Mouse (Mus musculus) forebrain, embryonic 16.5 days (tissue): ENCODE measurements at regions not wholly inside any gene's neighbourhood (a gene's known extent, or its start where the extent isn't known, plus 50 kb on each side); places are given as distances from the start of the nearest gene placed in this dataset.

Experiments used
- ATAC-seq: fragments of 200-750 bp; cut with Nextera tagmentation; 2 replicates; pipeline ENCODE4 v1.8.0; 2017; ENCODE audit warnings: mild to moderate bottlenecking, moderate library complexity
- H3K27ac ChIP-seq: fragments of 300-500 bp; sonication (generic); 2 replicates; pipeline ENCODE4 v1.5.1; 2014; ENCODE audit warnings: low read length, control low read depth
- H3K27me3 ChIP-seq: fragments of 300-500 bp; sonication (generic); replicated peaks from 2 replicates; pipeline ENCODE4 v1.6.1; 2014; ENCODE audit warnings: low read length; ENCODE audit not compliant: control insufficient read depth, insufficient read depth
- H3K36me3 ChIP-seq: fragments of 300-500 bp; sonication (generic); 2 replicates; pipeline ENCODE4 v1.6.1; 2014; ENCODE audit not compliant: control insufficient read depth, insufficient read depth
- H3K4me1 ChIP-seq: fragments of 300-500 bp; sonication (generic); replicated peaks from 2 replicates; pipeline ENCODE4 v1.6.1; 2014; ENCODE audit warnings: low read length; ENCODE audit not compliant: control insufficient read depth, insufficient read depth
- H3K4me2 ChIP-seq: fragments of 300-500 bp; sonication (generic); 2 replicates; pipeline ENCODE4 v1.6.1; 2014; ENCODE audit warnings: mild to moderate bottlenecking, low read length, control low read depth
- H3K4me3 ChIP-seq: fragments of 300-500 bp; sonication (generic); replicated peaks from 2 replicates; pipeline ENCODE4 v1.5.1; 2014; ENCODE audit warnings: mild to moderate bottlenecking, low read length, control low read depth
- H3K9ac ChIP-seq: fragments of 300-500 bp; sonication (generic); replicated peaks from 2 replicates; pipeline ENCODE4 v1.6.1; 2014; ENCODE audit warnings: low read depth, low read length, control low read depth
- H3K9me3 ChIP-seq: fragments of 300-500 bp; sonication (generic); 2 replicates; pipeline ENCODE4 v1.6.1; 2016; ENCODE audit warnings: low read length; ENCODE audit not compliant: control insufficient read depth
- WGBS: fragments of 180-500 bp; shearing (Covaris S2); extraction: QIAGEN DNeasy Blood & Tissue Kit; methylation state at CpG from one replicate; pipeline ENCODE4 v1.1.7; 2014; 5-methylcytosine and 5-hydroxymethylcytosine counted together

- Histone ChIP-seq H3K36me3 (no peaks in the 10 kb centered on the region), H3K27me3 (no peaks in the 10 kb centered on the region), H3K9ac (no peak overlapping the region), H3K4me1 (peaks cover 6% of the 10 kb centered on the region), H3K9me3 (no peaks in the 10 kb centered on the region), H3K4me3 (no peak overlapping the region), H3K27ac (no peak overlapping the region), H3K4me2 (no peak overlapping the region)
- ATAC-seq = no peak
- 89% methylated on average over 2 of the region's 2 CpGs for whole genome bisulfite sequencing
Measured at GRCm38 (mm10) chr15:62575791-62576190, 1269.2 kb downstream of the Gsdmc2 start.

GRCm38 (mm10) chr15:62571803-62572202 is 1273.2 kb downstream of the Gsdmc2 start:
- no peak overlapping the region for H3K27ac ChIP-seq
- H3K9ac ChIP-seq = no peak overlapping the region
- H3K27me3 ChIP-seq = no peaks in the 10 kb centered on the region
- H3K4me3 ChIP-seq = no peak overlapping the region
- 20% methylated on average over 7 of the region's 7 CpGs for whole genome bisulfite sequencing
- H3K36me3 ChIP-seq = no peaks in the 10 kb centered on the region
- no peak overlapping the region for H3K4me2 ChIP-seq
- no peaks in the 10 kb centered on the region for H3K9me3 ChIP-seq
- H3K4me1 ChIP-seq = peaks cover 6% of the 10 kb centered on the region
- ATAC-seq = peak; percentile 61; the same call in 1 of the 2 replicates

GRCm38 (mm10) chr15:62568788-62569713 is 1275.9 kb downstream of the Gsdmc2 start:
- Histone ChIP-seq H3K27me3 (no peaks in the 10 kb centered on the region), H3K27ac (no peak overlapping the region), H3K9ac (no peak overlapping the region), H3K36me3 (no peaks in the 10 kb centered on the region), H3K9me3 (no peaks in the 10 kb centered on the region), H3K4me1 (peaks cover 20% of the 10 kb centered on the region), H3K4me2 (no peak overlapping the region), H3K4me3 (no peak overlapping the region)
- ATAC-seq = no peak
- 83% methylated on average over 7 of the region's 7 CpGs for WGBS

- Histone ChIP-seq H3K36me3 (no peaks in the 10 kb centered on the region), H3K27ac (no peak overlapping the region), H3K9ac (no peak overlapping the region), H3K4me3 (no peak overlapping the region), H3K4me2 (no peak overlapping the region), H3K4me1 (peaks cover 20% of the 10 kb centered on the region), H3K27me3 (no peaks in the 10 kb centered on the region), H3K9me3 (no peaks in the 10 kb centered on the region)
- WGBS = 87% methylated on average over 4 of the region's 4 CpGs
- ATAC-seq = no peak
Measured at GRCm38 (mm10) chr15:62567431-62567830, 1277.5 kb downstream of the Gsdmc2 start.

GRCm38 (mm10) chr15:62566106-62566511 is 1278.9 kb downstream of the Gsdmc2 start:
- Histone ChIP-seq H3K9ac (no peak overlapping the region), H3K36me3 (no peaks in the 10 kb centered on the region), H3K4me2 (0 out of 2 replicates have a peak overlapping the region, but pooled peaks have one; percentile 3), H3K4me3 (no peak overlapping the region), H3K9me3 (no peaks in the 10 kb centered on the region), H3K27me3 (no peaks in the 10 kb centered on the region), H3K4me1 (peaks cover 14% of the 10 kb centered on the region), H3K27ac (peak overlapping the region; percentile 52)
- 9% methylated on average over 7 of the region's 7 CpGs for WGBS
- ATAC-seq = peak; percentile 91

- WGBS = 73% methylated on average over 2 of the region's 2 CpGs
- H3K4me3 ChIP-seq = no peak overlapping the region
Measured at GRCm38 (mm10) chr15:62533233-62533632, 1311.7 kb downstream of the Gsdmc2 start.

GRCm38 (mm10) chr15:62528975-62529374 is 1316.0 kb downstream of the Gsdmc2 start:
- WGBS = 95% methylated on average over 3 of the region's 3 CpGs
- H3K27me3 ChIP-seq = no peaks in the 10 kb centered on the region
- ATAC-seq = no peak
- H3K36me3 ChIP-seq = no peaks in the 10 kb centered on the region
- peaks cover 3% of the 10 kb centered on the region; the same call in 1 of the 2 replicates for H3K4me1 ChIP-seq
- H3K9me3 ChIP-seq = no peaks in the 10 kb centered on the region
- H3K27ac ChIP-seq = no peak overlapping the region
- no peak overlapping the region for H3K4me2 ChIP-seq
- H3K9ac ChIP-seq = no peak overlapping the region
- no peak overlapping the region for H3K4me3 ChIP-seq

More at GRCm38 (mm10) chr15:62533233-62533632, 1311.7 kb downstream of the Gsdmc2 start:
- H3K4me1 ChIP-seq = no peaks in the 10 kb centered on the region
- H3K27me3 ChIP-seq = no peaks in the 10 kb centered on the region
- no peak overlapping the region for H3K9ac ChIP-seq
- ATAC-seq = no peak
- H3K9me3 ChIP-seq = no peaks in the 10 kb centered on the region
- no peak overlapping the region for H3K4me2 ChIP-seq
- H3K27ac ChIP-seq = no peak overlapping the region
- no peaks in the 10 kb centered on the region for H3K36me3 ChIP-seq

- Histone ChIP-seq H3K4me2 (no peak overlapping the region), H3K4me1 (peaks cover 3% of the 10 kb centered on the region; the same call in 1 of the 2 replicates), H3K9ac (no peak overlapping the region), H3K9me3 (no peaks in the 10 kb centered on the region), H3K4me3 (no peak overlapping the region), H3K36me3 (no peaks in the 10 kb centered on the region), H3K27ac (no peak overlapping the region), H3K27me3 (no peaks in the 10 kb centered on the region)
- ATAC-seq = no peak
- WGBS = 17% methylated on average over 2 of the region's 2 CpGs
Measured at GRCm38 (mm10) chr15:62524628-62525027, 1320.3 kb downstream of the Gsdmc2 start.

GRCm38 (mm10) chr15:62524135-62524534 is 1320.8 kb downstream of the Gsdmc2 start:
- no peak overlapping the region for H3K4me2 ChIP-seq
- WGBS = 21% methylated on average over 2 of the region's 2 CpGs
- H3K27me3 ChIP-seq = no peaks in the 10 kb centered on the region
- H3K4me3 ChIP-seq = no peak overlapping the region
- no peak overlapping the region for H3K9ac ChIP-seq
- ATAC-seq = no peak
- no peak overlapping the region for H3K27ac ChIP-seq
- peaks cover 3% of the 10 kb centered on the region; the same call in 1 of the 2 replicates for H3K4me1 ChIP-seq
- H3K36me3 ChIP-seq = no peaks in the 10 kb centered on the region
- H3K9me3 ChIP-seq = no peaks in the 10 kb centered on the region
